Mouse (Mus musculus) liver, embryonic 11.5 days (tissue): ENCODE data around the gene Wdr63. TPM values are rescaled to one million over a fixed set of nuclear protein-coding genes. Genes with fewer than 3 reads are reported as not detected.

ENCODE experiments used
- ATAC-seq: fragments of 200-750 bp; cut with Nextera tagmentation; replicated peaks from 2 replicates; pipeline ENCODE4 v1.8.0; 2017; ENCODE audit warnings: moderate number of reproducible peaks, mild to moderate bottlenecking, moderate TSS enrichment, moderate library complexity; ENCODE audit not compliant: low FRiP score
- DNase-seq: peaks from one replicate; pipeline ENCODE4 v3.0.0-alpha.2; 2017; ENCODE audit warnings: low spot score
- H3K27ac ChIP-seq: fragments of 300-500 bp; sonication (generic); 2 replicates; pipeline ENCODE4 v1.5.1; 2014; ENCODE audit warnings: mild to moderate bottlenecking, low read depth, low read length, control low read depth
- H3K27me3 ChIP-seq: fragments of 300-500 bp; sonication (generic); replicated peaks from 2 replicates; pipeline ENCODE4 v1.6.1; 2014; ENCODE audit warnings: low read length, mixed read lengths; ENCODE audit not compliant: control insufficient read depth, insufficient read depth
- H3K36me3 ChIP-seq: fragments of 300-500 bp; sonication (generic); 2 replicates; pipeline ENCODE4 v1.6.1; 2014; ENCODE audit warnings: mild to moderate bottlenecking, low read length, moderate library complexity, mixed read lengths; ENCODE audit not compliant: control insufficient read depth, insufficient read depth
- H3K4me1 ChIP-seq: fragments of 300-500 bp; sonication (generic); replicated peaks from 2 replicates; pipeline ENCODE4 v1.6.1; 2014; ENCODE audit warnings: low read length, mixed read lengths; ENCODE audit not compliant: control insufficient read depth, insufficient read depth
- H3K4me2 ChIP-seq: fragments of 300-500 bp; sonication (generic); 2 replicates; pipeline ENCODE4 v1.6.1; 2014; ENCODE audit warnings: mild to moderate bottlenecking, control low read depth, moderate library complexity
- H3K4me3 ChIP-seq: fragments of 300-500 bp; sonication (generic); 2 replicates; pipeline ENCODE4 v1.5.1; 2014; ENCODE audit warnings: low read depth, low read length, control low read depth
- H3K9ac ChIP-seq: fragments of 300-500 bp; sonication (generic); 2 replicates; pipeline ENCODE4 v1.6.1; 2014; ENCODE audit warnings: low read depth, low read length, control low read depth
- H3K9me3 ChIP-seq: fragments of 300-500 bp; sonication (generic); 2 replicates; pipeline ENCODE4 v1.6.1; 2016; ENCODE audit warnings: low read length, inconsistent platforms, mixed read lengths; ENCODE audit not compliant: control insufficient read depth
- WGBS: fragments of 180-500 bp; shearing (Covaris S2); extraction: QIAGEN DNeasy Blood & Tissue Kit; methylation state at CpG from one replicate; pipeline ENCODE4 v1.1.7; 2014; 5-methylcytosine and 5-hydroxymethylcytosine counted together
- polyA plus RNA-seq: library from polyadenylated mRNA; unstranded; fragments of >200 nt; fragmentation: Nextera tagmentation; extraction: Ambion mirVana; gene quantifications from 2 replicates; pipeline ENCODE4 v1.2.1, GENCODE M21; 2014

Gene Wdr63
- polyA plus RNA-seq, 1 experiment from 2014 or later: 0.99 TPM

DNA sequence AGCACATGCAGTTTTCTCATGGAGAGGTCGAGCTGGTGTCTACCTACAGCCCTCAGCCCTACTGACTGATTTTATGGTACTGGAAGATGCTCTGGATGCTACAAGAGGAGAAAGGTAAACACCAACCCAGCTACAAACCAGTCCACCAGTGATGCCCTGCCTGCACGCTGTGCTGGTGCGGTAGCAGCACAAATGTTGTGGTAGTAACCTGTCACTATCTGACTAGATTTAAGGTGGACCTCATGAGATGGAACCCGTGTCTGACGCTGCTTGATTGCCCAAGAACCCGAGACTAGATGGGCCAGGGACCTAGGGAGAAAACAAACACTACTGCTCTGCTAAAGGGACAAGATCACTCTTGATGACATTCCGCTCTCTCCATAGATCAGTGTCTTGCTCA is 50.8 kb downstream of the Wdr63 start:
- Histone ChIP-seq H3K9me3 (no peaks in the 10 kb centered on the region), H3K4me3 (no peak overlapping the region), H3K4me2 (no peak overlapping the region), H3K27ac (no peak overlapping the region), H3K36me3 (no peaks in the 10 kb centered on the region), H3K4me1 (no peaks in the 10 kb centered on the region), H3K9ac (no peak overlapping the region), H3K27me3 (no peaks in the 10 kb centered on the region)
- ATAC-seq (no peak), DNase-seq (no peak)
- 77% methylated on average over 7 of the region's 7 CpGs for WGBS

DNA sequence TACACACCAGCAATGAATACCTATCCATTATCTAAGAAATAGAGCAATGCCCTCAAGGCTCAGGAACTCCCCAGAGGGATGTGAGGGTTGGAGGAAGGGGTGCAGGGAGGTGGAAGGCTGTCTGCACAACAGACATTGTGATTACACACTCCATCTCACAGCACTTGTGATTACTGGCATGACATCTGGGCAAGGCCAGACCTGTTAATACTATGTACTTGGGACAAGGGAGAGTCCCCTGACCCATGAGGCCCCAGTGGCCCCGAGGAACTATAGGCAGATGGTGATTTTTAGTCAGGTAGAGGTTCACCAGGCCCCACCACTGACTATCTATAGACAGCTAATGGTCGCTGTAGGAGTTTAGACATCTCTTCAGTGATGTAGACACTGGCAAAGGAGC is 54.1 kb downstream of the Wdr63 start:
- no peak for ATAC-seq
- 54% methylated on average over 2 of the region's 2 CpGs for WGBS
- H3K36me3 ChIP-seq: no peaks in the 10 kb centered on the region
- no peak overlapping the region for H3K27ac ChIP-seq
- H3K9ac ChIP-seq: no peak overlapping the region
- no peak for DNase-seq
- H3K4me2 ChIP-seq: no peak overlapping the region
- H3K4me3 ChIP-seq: no peak overlapping the region
- no peaks in the 10 kb centered on the region for H3K4me1 ChIP-seq
- H3K9me3 ChIP-seq: no peaks in the 10 kb centered on the region
- H3K27me3 ChIP-seq: no peaks in the 10 kb centered on the region

DNA sequence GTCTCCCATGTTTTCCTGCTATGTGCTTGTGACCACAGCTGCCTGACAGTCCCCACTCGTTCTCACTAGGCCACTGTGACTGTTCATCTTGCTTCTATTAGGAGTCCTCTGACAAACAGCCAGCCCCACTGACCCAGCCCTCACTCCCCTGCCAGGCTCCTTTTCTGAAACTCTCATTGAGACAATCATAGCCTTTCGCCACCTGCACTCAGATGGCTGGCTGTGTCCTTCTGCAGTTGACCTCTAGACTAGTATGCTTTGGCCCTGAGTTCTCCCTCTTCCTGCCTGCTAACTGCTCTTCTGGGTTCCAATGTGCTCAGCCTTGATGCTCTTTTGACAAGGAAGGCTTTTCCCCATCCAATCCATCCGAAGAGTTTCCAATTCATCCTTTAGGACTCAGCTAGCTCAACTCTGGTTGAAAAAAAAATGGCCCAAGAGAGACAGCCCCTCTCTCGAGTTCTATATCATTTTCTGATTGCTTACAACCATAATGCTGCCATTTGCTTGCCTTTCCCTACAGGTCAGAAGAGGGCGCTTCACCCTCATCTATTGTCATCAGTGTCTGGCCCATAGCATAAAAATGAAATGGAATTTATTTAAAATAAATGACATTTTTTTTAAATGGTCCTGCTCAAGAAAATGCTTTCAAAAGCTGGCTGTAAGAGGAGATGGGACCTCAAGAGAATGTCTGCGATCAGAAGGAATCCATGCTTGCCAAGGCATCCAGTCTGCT is 54.7 kb downstream of the Wdr63 start:
- H3K9ac ChIP-seq: no peak overlapping the region
- no peaks in the 10 kb centered on the region for H3K4me1 ChIP-seq
- H3K27me3 ChIP-seq: no peaks in the 10 kb centered on the region
- H3K27ac ChIP-seq: no peak overlapping the region
- no peak for ATAC-seq
- WGBS: 61% methylated on average over 6 of the region's 6 CpGs
- DNase-seq: no peak
- H3K4me3 ChIP-seq: no peak overlapping the region
- no peaks in the 10 kb centered on the region for H3K36me3 ChIP-seq
- H3K9me3 ChIP-seq: no peaks in the 10 kb centered on the region
- H3K4me2 ChIP-seq: no peak overlapping the region

DNA sequence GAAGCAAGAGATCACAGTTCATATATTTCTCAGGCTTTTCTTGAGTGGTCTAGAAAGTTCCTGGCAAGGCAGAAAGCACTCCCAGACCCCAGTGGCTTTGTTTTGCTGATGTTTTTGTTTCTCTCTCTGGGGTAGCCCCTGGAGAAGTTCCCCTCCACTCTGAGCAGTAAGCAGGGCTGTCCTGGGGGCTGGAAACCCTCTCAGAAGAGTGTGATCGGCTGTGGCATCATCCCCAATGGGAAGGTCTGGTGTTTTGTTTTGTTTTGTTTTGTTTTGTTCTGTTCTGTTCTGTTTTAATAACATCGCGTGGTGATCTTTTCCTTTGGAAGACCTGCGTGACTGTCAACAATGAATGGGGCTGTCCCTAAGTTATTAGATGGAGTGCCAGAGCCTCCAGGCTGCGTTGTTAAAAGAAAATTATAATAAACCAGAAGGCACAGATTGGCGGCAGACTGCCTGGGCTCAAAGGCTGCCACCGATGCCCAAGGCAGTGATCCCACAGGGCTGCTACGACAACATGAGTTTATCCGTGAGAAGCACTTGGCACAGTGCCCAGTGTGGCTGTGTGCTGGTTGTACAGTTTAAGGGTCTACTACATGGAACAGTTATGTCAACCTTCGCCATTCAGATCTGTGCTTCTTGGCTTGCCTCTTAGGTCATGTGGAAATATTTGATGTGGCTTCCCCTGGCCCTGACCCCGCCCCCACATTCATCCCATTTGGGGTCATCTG is 56.5 kb downstream of the Wdr63 start:
- no peaks in the 10 kb centered on the region for H3K36me3 ChIP-seq
- WGBS: 76% methylated on average over 11 of the region's 11 CpGs
- DNase-seq (no peak), ATAC-seq (no peak)
- H3K27ac ChIP-seq: no peak overlapping the region
- H3K4me2 ChIP-seq: no peak overlapping the region
- H3K27me3 ChIP-seq: no peaks in the 10 kb centered on the region
- no peak overlapping the region for H3K4me3 ChIP-seq
- H3K9me3 ChIP-seq: no peaks in the 10 kb centered on the region
- H3K9ac ChIP-seq: no peak overlapping the region
- H3K4me1 ChIP-seq: peaks cover 4% of the 10 kb centered on the region

DNA sequence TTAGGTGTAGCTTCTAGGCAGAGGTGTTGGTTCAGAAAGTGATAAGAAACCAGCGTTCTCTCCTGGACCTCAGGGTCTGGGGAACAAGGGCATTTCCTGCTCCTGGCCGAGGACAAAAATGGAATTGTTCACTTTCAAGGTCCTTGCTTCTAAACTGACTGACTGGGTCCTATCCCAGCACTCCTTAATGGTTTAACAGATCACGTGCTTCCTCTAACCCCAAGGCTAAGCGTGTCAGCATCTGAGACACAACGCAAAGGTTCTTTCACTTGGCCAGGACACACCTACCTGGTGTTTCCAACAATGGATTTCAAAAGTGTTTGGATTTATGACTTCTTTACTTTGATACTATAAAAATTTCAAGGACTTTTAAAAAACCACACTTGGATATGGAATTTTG is 58.0 kb downstream of the Wdr63 start:
- Histone ChIP-seq H3K27ac (no peak overlapping the region), H3K9me3 (no peaks in the 10 kb centered on the region), H3K4me1 (peaks cover 8% of the 10 kb centered on the region), H3K4me3 (no peak overlapping the region), H3K36me3 (no peaks in the 10 kb centered on the region), H3K4me2 (no peak overlapping the region), H3K27me3 (no peaks in the 10 kb centered on the region), H3K9ac (no peak overlapping the region)
- no peak for ATAC-seq
- no peak for DNase-seq
- WGBS: 73% methylated on average over 5 of the region's 5 CpGs

DNA sequence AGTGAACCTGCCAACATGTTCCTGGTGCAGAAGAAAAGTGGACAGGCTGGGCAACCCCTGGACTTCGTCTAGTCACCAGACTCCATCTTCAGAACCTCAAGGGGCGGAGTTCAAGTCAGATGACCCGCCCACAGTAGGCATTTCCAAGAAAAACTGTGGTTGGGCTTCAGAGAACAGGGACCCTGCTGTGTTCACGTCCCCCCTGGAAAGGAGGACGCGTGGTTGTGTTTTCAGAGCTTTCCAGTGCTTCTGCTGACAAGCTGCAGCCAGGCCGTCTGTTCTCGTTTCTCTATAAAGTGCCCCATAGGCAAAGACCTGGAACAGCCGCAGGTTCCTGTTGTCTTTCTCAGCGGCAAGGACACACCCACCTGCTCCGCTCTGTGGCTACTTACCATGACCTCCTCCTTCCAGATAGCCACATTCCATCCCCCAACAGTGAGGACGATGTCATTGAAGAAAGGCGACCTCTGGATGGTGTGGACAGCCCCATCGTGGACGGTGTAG is 60.2 kb downstream of the Wdr63 start:
- H3K4me2 ChIP-seq: peak overlapping the region; percentile 65
- H3K9me3 ChIP-seq: no peaks in the 10 kb centered on the region
- H3K9ac ChIP-seq: no peak overlapping the region
- no peaks in the 10 kb centered on the region for H3K27me3 ChIP-seq
- no peaks in the 10 kb centered on the region for H3K36me3 ChIP-seq
- peak overlapping the region; percentile 28 for H3K4me3 ChIP-seq
- ATAC-seq (peak; percentile 76), DNase-seq (no peak)
- H3K27ac ChIP-seq: no peak overlapping the region
- WGBS: 15% methylated on average over 15 of the region's 15 CpGs
- peaks cover 10% of the 10 kb centered on the region for H3K4me1 ChIP-seq

DNA sequence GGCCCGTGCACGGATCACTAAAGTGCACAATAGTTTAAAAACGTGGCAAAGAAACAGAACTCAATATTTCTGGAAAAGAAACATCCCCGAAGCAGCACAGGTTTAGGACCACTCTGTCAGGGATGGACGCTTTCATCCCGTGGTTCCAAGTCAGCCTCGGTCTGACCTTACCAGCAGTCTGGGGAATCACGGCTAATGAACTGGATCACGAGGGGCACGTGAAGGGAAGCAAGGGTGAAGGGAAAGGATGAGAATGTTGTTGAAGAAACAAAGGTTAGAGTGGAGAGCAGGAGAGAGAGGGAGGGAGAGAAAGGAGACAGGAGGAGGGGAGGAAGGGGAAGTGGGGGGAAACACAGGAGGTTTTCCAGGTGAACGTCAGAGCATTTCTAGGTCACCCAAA is 61.9 kb downstream of the Wdr63 start:
- 83% methylated on average over 11 of the region's 11 CpGs for WGBS
- peaks cover 10% of the 10 kb centered on the region for H3K4me1 ChIP-seq

DNA sequence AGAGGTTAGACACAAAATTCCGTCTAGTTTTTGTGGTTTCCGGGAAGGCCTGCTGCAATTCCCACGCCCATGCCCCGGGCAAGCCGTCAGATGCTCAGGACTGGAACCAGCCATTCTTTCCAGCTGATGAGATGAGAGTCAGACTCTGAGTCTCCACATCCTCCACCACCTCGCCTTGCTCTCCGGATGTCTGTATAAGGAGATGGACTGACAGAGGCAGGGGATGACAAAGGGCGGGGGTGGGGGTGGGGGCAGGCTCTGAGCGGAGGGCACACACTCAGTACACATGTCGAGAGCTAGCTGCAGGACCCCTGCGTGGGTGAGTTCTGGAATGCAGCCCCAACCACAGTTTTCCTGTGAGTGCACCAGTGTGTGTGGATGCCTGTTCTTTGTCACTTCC is 63.0 kb downstream of the Wdr63 start:
- Histone ChIP-seq H3K27ac (no peak overlapping the region), H3K4me2 (0 out of 2 replicates have a peak overlapping the region, but pooled peaks have one; percentile 12), H3K9me3 (no peaks in the 10 kb centered on the region), H3K27me3 (no peaks in the 10 kb centered on the region), H3K4me3 (no peak overlapping the region), H3K9ac (no peak overlapping the region), H3K4me1 (peaks cover 10% of the 10 kb centered on the region), H3K36me3 (no peaks in the 10 kb centered on the region)
- WGBS: 24% methylated on average over 11 of the region's 11 CpGs
- DNase-seq (no peak), ATAC-seq (no peak)

More for the DNA sequence above, 61.9 kb downstream of the Wdr63 start:
- H3K9ac ChIP-seq: no peak overlapping the region
- H3K9me3 ChIP-seq: no peaks in the 10 kb centered on the region
- H3K27me3 ChIP-seq: no peaks in the 10 kb centered on the region
- DNase-seq (no peak), ATAC-seq (no peak)
- no peaks in the 10 kb centered on the region for H3K36me3 ChIP-seq
- H3K4me2 ChIP-seq: no peak overlapping the region
- H3K4me3 ChIP-seq: no peak overlapping the region
- H3K27ac ChIP-seq: no peak overlapping the region
